Mouse (Mus musculus): ENCODE data around the gene Mbd4.

The Mbd4 gene

GRCm38 (mm10) chr6:115811606-115812005 lies 41.6 kb downstream of the Mbd4 start:
- DNase-seq (ENCODE audit: low read depth, low spot score): no peak

GRCm38 (mm10) chr6:115808488-115809231 lies 44.5 kb downstream of the Mbd4 start, which contains the start of gene Rpl32:
Gene Rpl32 (minus strand): TSS chr6:115808747.
- DNase-seq (ENCODE audit: low read depth, low spot score): peak; percentile 88

GRCm38 (mm10) chr6:115808196-115808487 lies 45.0 kb downstream of the Mbd4 start:
- DNase-seq (ENCODE audit: low read depth, low spot score): peak; percentile 16

GRCm38 (mm10) chr6:115807464-115808195 lies 45.5 kb downstream of the Mbd4 start:
- no peak for DNase-seq (ENCODE audit: low read depth, low spot score)

- no peak for DNase-seq (ENCODE audit: low read depth, low spot score)
These were observed 48.6 kb downstream of the Mbd4 start for GRCm38 (mm10) chr6:115804432-115805192.

- peak; percentile 34 for DNase-seq (ENCODE audit: low read depth, low spot score)
These were observed 49.4 kb downstream of the Mbd4 start for GRCm38 (mm10) chr6:115803541-115804382.

GRCm38 (mm10) chr6:115801811-115802210 lies 51.4 kb downstream of the Mbd4 start:
- no peak for DNase-seq (ENCODE audit: low read depth, low spot score)

- DNase-seq (ENCODE audit: low read depth, low spot score): no peak
These were observed 60.4 kb downstream of the Mbd4 start for GRCm38 (mm10) chr6:115792691-115793215.

- no peak for DNase-seq (ENCODE audit: low read depth, low spot score)
These were observed 61.1 kb downstream of the Mbd4 start for GRCm38 (mm10) chr6:115791842-115792686.

- no peak for DNase-seq (ENCODE audit: low read depth, low spot score)
These were observed 62.2 kb downstream of the Mbd4 start for GRCm38 (mm10) chr6:115791016-115791415.

Data from retina, postnatal 7 days (tissue).